In the genomic region with DNA sequence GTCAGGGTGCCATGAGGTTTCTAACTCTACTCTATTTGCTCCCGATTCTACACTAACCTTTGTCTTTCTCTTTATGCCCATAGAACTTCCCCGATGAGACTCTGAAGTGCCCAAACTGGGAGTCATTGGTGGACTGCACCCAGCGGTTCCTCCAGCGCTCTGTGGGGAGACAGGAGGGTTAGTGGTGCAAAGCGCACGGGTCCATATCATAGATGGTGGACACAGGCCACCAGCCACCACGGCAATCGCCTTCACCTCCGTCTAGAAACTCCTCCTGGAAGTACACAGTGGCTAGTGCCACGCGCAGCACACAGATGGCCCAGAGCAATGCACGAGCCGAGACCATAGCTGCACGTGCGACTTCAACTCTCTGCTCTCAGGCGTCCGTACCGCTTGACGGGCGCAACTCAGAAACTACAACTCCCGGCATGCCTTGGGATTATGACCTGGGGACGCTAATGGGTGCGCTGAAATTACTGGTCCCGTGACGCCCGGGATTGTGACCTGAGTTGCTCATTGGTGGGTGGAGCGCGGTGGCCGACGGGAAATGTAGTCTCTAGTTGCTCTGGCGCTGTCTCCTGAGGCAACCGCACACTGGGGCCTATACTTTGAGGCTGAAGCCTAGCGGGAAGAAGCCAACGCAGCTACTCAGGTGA, we compare ENCODE assay signal across 8 mouse cellular contexts. TPM values are rescaled to one million over a fixed set of nuclear protein-coding genes. Genes with fewer than 3 reads are reported as not detected.
DNase-seq lines count a peak whose midpoint lies in the region; ATAC-seq lines count a peak whose summit lies in the region.

A gene (minus strand): TSS at position 533 of the 656 bp plus-strand sequence.
A gene (plus strand): TSS at position 543 of the 656 bp plus-strand sequence.

- intact Hi-C loops in gastrocnemius, postnatal 36 days (cut with DNase I): no loop called here
- intact Hi-C loops in left cerebral cortex, postnatal 25 days (cut with DNase I): no loop called here

- ATAC-seq in intestine, embryonic 15.5 days: peak; percentile 100

- 0 out of 2 replicates have a peak, but pooled peaks cover 3% of the 10 kb centered on the region for H3K4me1 ChIP-seq in intestine, embryonic 15.5 days (replicated peaks)
- H3K4me1 ChIP-seq in midbrain, embryonic 10.5 days: peaks cover 10% of the 10 kb centered on the region

- peak within 1 kb of the TSS; percentile 73 for H3K9ac ChIP-seq in intestine, embryonic 15.5 days

- H3K4me2 ChIP-seq in intestine, embryonic 15.5 days (replicated peaks): peak within 1 kb of the TSS; percentile 80

- 5% methylated on average over 34 of the region's 34 CpGs for WGBS in intestine, embryonic 15.5 days
- WGBS in midbrain, embryonic 10.5 days: 5% methylated on average over 34 of the region's 34 CpGs

- H3K27me3 ChIP-seq in intestine, embryonic 15.5 days (replicated peaks): no peaks in the 10 kb centered on the region
- H3K27me3 ChIP-seq in midbrain, embryonic 10.5 days (ENCODE audit: low read depth, poor library complexity, severe bottlenecking): no peaks in the 10 kb centered on the region

- peak within 1 kb of the TSS; percentile 45 for H3K4me3 ChIP-seq in intestine, embryonic 15.5 days (replicated peaks)
- H3K4me3 ChIP-seq in midbrain, embryonic 10.5 days: peak within 1 kb of the TSS; percentile 58

- 0 out of 2 replicates have a peak within 1 kb of the TSS, but pooled peaks have one; percentile 36 for H3K27ac ChIP-seq in intestine, embryonic 15.5 days
- peak within 1 kb of the TSS; percentile 90 for H3K27ac ChIP-seq in midbrain, embryonic 10.5 days (replicated peaks)

- H3K36me3 ChIP-seq in intestine, embryonic 15.5 days: no peaks in the 10 kb centered on the region
- peaks cover 14% of the 10 kb centered on the region for H3K36me3 ChIP-seq in midbrain, embryonic 10.5 days

- DNase-seq in adrenal gland, adult 2 months: peak; percentile 99
- DNase-seq in embryo, embryonic 11.5 days (ENCODE audit: low read depth, low spot score): peak; percentile 95
- DNase-seq in gastrocnemius, postnatal 36 days: peak; percentile 95 to 97
- peak; percentile 99 to 100 for DNase-seq in left cerebral cortex, postnatal 25 days (ENCODE audit: low spot score in 2 of 2)
- peak; percentile 98 for DNase-seq in midbrain, embryonic 10.5 days (ENCODE audit: low spot score)
- DNase-seq in right cerebral cortex, postnatal 4 days: peak; percentile 96
- DNase-seq in MN1 (ENCODE audit: low spot score): no peak

- no peaks in the 10 kb centered on the region for H3K9me3 ChIP-seq in intestine, embryonic 15.5 days
- H3K9me3 ChIP-seq in midbrain, embryonic 10.5 days (replicated peaks): no peaks in the 10 kb centered on the region

RNA-seq across cellular contexts. Expression of the first gene that starts in this region (rescaled TPM):
- total RNA-seq in adrenal gland, adult 2 months (2021): 1 to 10 TPM; 3.9 TPM
- polyA plus RNA-seq in adrenal gland, adult 2 months (2012; rRNA removed): 0.17 and 0.41 TPM in 2 replicates
- 1 to 10 TPM; 2.9 to 3.3 TPM for total RNA-seq in gastrocnemius, postnatal 36 days (2021)
- 0.98 and 1.1 TPM in 2 replicates for polyA plus RNA-seq in intestine, embryonic 15.5 days (2015; fragmentation: Nextera tagmentation; extraction: Ambion mirVana)
- 1 to 10 TPM in 1 of 2 experiments, under 1 TPM in 1; 0.96 to 1.4 TPM for total RNA-seq in left cerebral cortex, postnatal 25 days (2021)
- 1.8 and 2.1 TPM in 2 replicates for polyA plus RNA-seq in midbrain, embryonic 10.5 days (2016; fragmentation: Nextera tagmentation; extraction: Ambion mirVana)

RNA-seq across cellular contexts. Expression of the second gene that starts in this region (rescaled TPM):
- 1 to 10 TPM; 9.6 to 10.0 TPM for total RNA-seq in adrenal gland, adult 2 months (2021)
- polyA plus RNA-seq in adrenal gland, adult 2 months (2012; rRNA removed): 5.9 and 6.1 TPM in 2 replicates
- total RNA-seq in gastrocnemius, postnatal 36 days (2021): 1 to 10 TPM; 2.7 to 3.4 TPM
- 11.8 and 11.9 TPM in 2 replicates for polyA plus RNA-seq in intestine, embryonic 15.5 days (2015; fragmentation: Nextera tagmentation; extraction: Ambion mirVana)
- total RNA-seq in left cerebral cortex, postnatal 25 days (2021): 10 to 100 TPM; 10.9 to 13.5 TPM
- polyA plus RNA-seq in midbrain, embryonic 10.5 days (2016; fragmentation: Nextera tagmentation; extraction: Ambion mirVana): 16.5 and 16.9 TPM in 2 replicates
